Mouse (Mus musculus): ENCODE results near the gene Calb2. TPM values are rescaled to one million over a fixed set of nuclear protein-coding genes. Genes with fewer than 3 reads are reported as not detected.

Gene Calb2
- total and polyA plus RNA-seq, 3 experiments: not detected

GRCm38 (mm10) chr8:110130537-110130936, 37.5 kb downstream of the Calb2 start (continued):
- TF ChIP-seq ZMIZ1 (IDR thresholded peaks at IDR 0.05; ENCODE audit: low read depth, low read length): no peak
- TF ChIP-seq TBP (conservative IDR thresholded peaks at IDR 0.05; ENCODE audit: low read depth, low read length): no peak
- peak; percentile 80 for TF ChIP-seq RAD21 (IDR thresholded peaks at IDR 0.05; ENCODE audit: low read depth, low read length)
- no peak for TF ChIP-seq RCOR1 (conservative IDR thresholded peaks at IDR 0.05; ENCODE audit: low read depth, low read length)
- no peak for TF ChIP-seq ETS1 (conservative IDR thresholded peaks at IDR 0.05; ENCODE audit: low read depth, low read length)
- no peak for TF ChIP-seq NRF1 (IDR thresholded peaks at IDR 0.05; ENCODE audit: low read depth, low read length)
- no peak for TF ChIP-seq MXI1 (IDR thresholded peaks at IDR 0.05; ENCODE audit: low read depth, low read length)
- TF ChIP-seq EP300 (IDR thresholded peaks at IDR 0.05; ENCODE audit: low read length): no peak
- TF ChIP-seq TCF12 (IDR thresholded peaks at IDR 0.05; ENCODE audit: low read depth, low read length): no peak

- Histone ChIP-seq H3K36me3 (replicated peaks in 1 of 2; ENCODE audit: control insufficient read depth in 1 of 2, insufficient read depth in 1 of 2, low read length in 1 of 2) (no peaks in the 10 kb centered on the region), H3K27ac (ENCODE audit: insufficient read depth, low read depth) (no peak overlapping the region), H3K9ac (ENCODE audit: insufficient read depth, low read depth) (no peak overlapping the region), H3K27me3 (replicated peaks) (peaks cover 23% of the 10 kb centered on the region), H3K9me3 (replicated peaks; ENCODE audit: low read length) (peaks cover 3% of the 10 kb centered on the region), H3K4me3 (replicated peaks in 1 of 3; ENCODE audit: low read depth in 2 of 3, low read length in 2 of 3, poor library complexity in 1 of 3) (no peak overlapping the region), H3K4me2 (ENCODE audit: insufficient read depth, low read depth, poor library complexity, severe bottlenecking) (no peak overlapping the region), H3K79me2 (replicated peaks; ENCODE audit: control insufficient read depth, extremely low read depth, insufficient read depth, poor library complexity, severe bottlenecking) (no peaks in the 10 kb centered on the region), H3K4me1 (ENCODE audit: control insufficient read depth in 1 of 2, insufficient read depth in 2 of 2) (no peaks in the 10 kb centered on the region)
- no peak for TF ChIP-seq UBTF (IDR thresholded peaks at IDR 0.05; ENCODE audit: low read depth, low read length)
- peak; percentile 71 for TF ChIP-seq RAD21 (IDR thresholded peaks at IDR 0.05; ENCODE audit: low read depth, low read length)
- no peak for TF ChIP-seq POLR2A (IDR thresholded peaks at IDR 0.05; ENCODE audit: low read depth, low read length)
- peak; percentile 21 to 76; a peak in 2 of 4 replicates for TF ChIP-seq CTCF (conservative IDR thresholded peaks at IDR 0.05 in 1 of 2, IDR thresholded peaks at IDR 0.05 in 1 of 2; ENCODE audit: low read depth in 2 of 2, low read length in 2 of 2)
- no peak for TF ChIP-seq MAFK (IDR thresholded peaks at IDR 0.05; ENCODE audit: insufficient replicate concordance, low read length)
- peak; percentile 60 for TF ChIP-seq SMC3 (IDR thresholded peaks at IDR 0.05; ENCODE audit: low read depth, low read length)
- no peak for TF ChIP-seq MEF2A (IDR thresholded peaks at IDR 0.05; ENCODE audit: borderline replicate concordance, low read depth, low read length)
- in situ Hi-C loops (cut with MboI; ENCODE audit: low pct_ligation_motif_present, low pct_unique_long_range_greater_than_20kb, low sequenced_read_pairs): loop anchor here (10.0 kb wide), 1 partner anchor 485 kb away; no protein-coding TSS in a partner anchor
- peak; percentile 41 for DNase-seq (ENCODE audit: extremely low read depth)
- dilution Hi-C loops (cut with MboI; ENCODE audit: extremely low pct_ligation_motif_present, extremely low pct_unique_long_range_greater_than_20kb, low sequenced_read_pairs): no loop called here
These were observed 48.3 kb downstream of the Calb2 start for GRCm38 (mm10) chr8:110119715-110120114.

GRCm38 (mm10) chr8:110102653-110103052, 65.4 kb downstream of the Calb2 start, which contains the start of gene Gm17720:
Gene Gm17720 (minus strand): TSS chr8:110102753.
- H3K27ac ChIP-seq (ENCODE audit: insufficient read depth, low read depth): no peak within 1 kb of the TSS
- no peaks in the 10 kb centered on the region for H3K36me3 ChIP-seq (replicated peaks in 1 of 2; ENCODE audit: control insufficient read depth in 1 of 2, insufficient read depth in 1 of 2, low read length in 1 of 2)
- dilution Hi-C loops (cut with MboI; ENCODE audit: extremely low pct_ligation_motif_present, extremely low pct_unique_long_range_greater_than_20kb, low sequenced_read_pairs): no loop called here
- H3K4me2 ChIP-seq (ENCODE audit: insufficient read depth, low read depth, poor library complexity, severe bottlenecking): no peak within 1 kb of the TSS
- 0 out of 4 replicates have a peak, but pooled peaks cover 0 to 3% of the 10 kb centered on the region in 2 experiments for H3K4me1 ChIP-seq (ENCODE audit: control insufficient read depth in 1 of 2, insufficient read depth in 2 of 2)
- peak; percentile 6 for DNase-seq (ENCODE audit: extremely low read depth)
- no peak within 1 kb of the TSS for H3K4me3 ChIP-seq (replicated peaks in 1 of 3; ENCODE audit: low read depth in 2 of 3, low read length in 2 of 3, poor library complexity in 1 of 3)
- no peaks in the 10 kb centered on the region for H3K9me3 ChIP-seq (replicated peaks; ENCODE audit: low read length)
- peaks cover 16% of the 10 kb centered on the region for H3K27me3 ChIP-seq (replicated peaks)
- no peaks in the 10 kb centered on the region for H3K79me2 ChIP-seq (replicated peaks; ENCODE audit: control insufficient read depth, extremely low read depth, insufficient read depth, poor library complexity, severe bottlenecking)
- H3K9ac ChIP-seq (ENCODE audit: insufficient read depth, low read depth): no peak within 1 kb of the TSS
- in situ Hi-C loops (cut with MboI; ENCODE audit: low pct_ligation_motif_present, low pct_unique_long_range_greater_than_20kb, low sequenced_read_pairs): no loop called here
- no peak for TF ChIP-seq MXI1 (IDR thresholded peaks at IDR 0.05; ENCODE audit: low read depth, low read length)
- peak in 1 of 2 experiments; percentile 38; a peak in 2 of 4 replicates for TF ChIP-seq CTCF (conservative IDR thresholded peaks at IDR 0.05 in 1 of 2, IDR thresholded peaks at IDR 0.05 in 1 of 2; ENCODE audit: low read depth in 2 of 2, low read length in 2 of 2)

All from CH12.LX (cell line).